Mouse (Mus musculus): ENCODE measurements at regions not wholly inside any gene's neighbourhood (a gene's known extent, or its start where the extent isn't known, plus 50 kb on each side); places are given as distances from the start of the nearest gene placed in this dataset.

DNA sequence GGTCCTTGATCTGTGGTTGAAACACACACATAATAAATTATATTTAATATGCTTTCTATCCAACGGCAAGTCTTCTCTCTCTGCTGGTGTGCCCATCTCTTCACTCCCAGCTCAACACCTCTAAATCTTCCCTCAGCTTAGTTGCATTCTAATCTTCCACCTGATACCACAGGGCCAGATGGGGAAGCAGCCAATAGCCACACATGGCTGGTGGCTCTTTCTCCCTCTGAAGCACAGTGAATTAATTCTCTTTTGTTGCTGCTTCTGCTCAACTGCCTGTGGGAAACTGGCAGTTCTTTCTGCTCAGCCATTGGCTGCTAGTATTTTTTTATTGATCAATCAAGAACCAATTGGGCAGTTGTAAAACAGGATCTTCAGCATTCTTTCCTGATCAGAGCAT is 750.0 kb downstream of the Serpinb8 start:
- H3K9me3 ChIP-seq (ENCODE audit: control insufficient read depth, low read length), result no peaks in the 10 kb centered on the region
- 93% methylated on average over 1 of the region's 1 CpGs for WGBS

GRCm38 (mm10) chr1:108341352-108341751 is 751.5 kb downstream of the Serpinb8 start:
- WGBS, result 80% methylated on average over 1 of the region's 1 CpGs
- Histone ChIP-seq H3K4me3 (replicated peaks; ENCODE audit: low read length) (no peak overlapping the region), H3K27ac (ENCODE audit: low read length) (no peak overlapping the region), H3K9me3 (ENCODE audit: control insufficient read depth, low read length) (no peaks in the 10 kb centered on the region), H3K27me3 (replicated peaks; ENCODE audit: control insufficient read depth, insufficient read depth, low read length) (no peaks in the 10 kb centered on the region), H3K4me1 (replicated peaks; ENCODE audit: control insufficient read depth, insufficient read depth, low read length) (no peaks in the 10 kb centered on the region), H3K9ac (replicated peaks; ENCODE audit: low read depth, low read length) (no peak overlapping the region), H3K4me2 (ENCODE audit: low read length) (no peak overlapping the region), H3K36me3 (ENCODE audit: control insufficient read depth, insufficient read depth) (no peaks in the 10 kb centered on the region)
- no peak for ATAC-seq

More for the DNA sequence above, 750.0 kb downstream of the Serpinb8 start:
- Histone ChIP-seq H3K4me2 (ENCODE audit: low read length) (no peak overlapping the region), H3K9ac (replicated peaks; ENCODE audit: low read depth, low read length) (no peak overlapping the region), H3K4me3 (replicated peaks; ENCODE audit: low read length) (no peak overlapping the region), H3K4me1 (replicated peaks; ENCODE audit: control insufficient read depth, insufficient read depth, low read length) (no peaks in the 10 kb centered on the region), H3K36me3 (ENCODE audit: control insufficient read depth, insufficient read depth) (no peaks in the 10 kb centered on the region), H3K27me3 (replicated peaks; ENCODE audit: control insufficient read depth, insufficient read depth, low read length) (no peaks in the 10 kb centered on the region), H3K27ac (ENCODE audit: low read length) (no peak overlapping the region)
- no peak for ATAC-seq

GRCm38 (mm10) chr1:108363788-108364187 is 774.0 kb downstream of the Serpinb8 start:
- no peak for ATAC-seq
- Histone ChIP-seq H3K27me3 (replicated peaks; ENCODE audit: control insufficient read depth, insufficient read depth, low read length) (no peaks in the 10 kb centered on the region), H3K36me3 (ENCODE audit: control insufficient read depth, insufficient read depth) (no peaks in the 10 kb centered on the region), H3K9ac (replicated peaks; ENCODE audit: low read depth, low read length) (no peak overlapping the region), H3K4me3 (replicated peaks; ENCODE audit: low read length) (no peak overlapping the region), H3K4me2 (ENCODE audit: low read length) (no peak overlapping the region), H3K27ac (ENCODE audit: low read length) (no peak overlapping the region), H3K4me1 (replicated peaks; ENCODE audit: control insufficient read depth, insufficient read depth, low read length) (no peaks in the 10 kb centered on the region), H3K9me3 (ENCODE audit: control insufficient read depth, low read length) (no peaks in the 10 kb centered on the region)
- 42% methylated on average over 2 of the region's 2 CpGs for WGBS

GRCm38 (mm10) chr1:108369904-108370600 is 780.2 kb downstream of the Serpinb8 start:
- ATAC-seq, result no peak
- H3K4me2 ChIP-seq (ENCODE audit: low read length), result no peak overlapping the region

GRCm38 (mm10) chr1:108389930-108390329 is 800.1 kb downstream of the Serpinb8 start:
- Histone ChIP-seq H3K27ac (ENCODE audit: low read length) (no peak overlapping the region), H3K4me1 (replicated peaks; ENCODE audit: control insufficient read depth, insufficient read depth, low read length) (no peaks in the 10 kb centered on the region), H3K27me3 (replicated peaks; ENCODE audit: control insufficient read depth, insufficient read depth, low read length) (no peaks in the 10 kb centered on the region), H3K9ac (replicated peaks; ENCODE audit: low read depth, low read length) (no peak overlapping the region), H3K4me3 (replicated peaks; ENCODE audit: low read length) (no peak overlapping the region), H3K4me2 (ENCODE audit: low read length) (no peak overlapping the region), H3K36me3 (ENCODE audit: control insufficient read depth, insufficient read depth) (no peaks in the 10 kb centered on the region), H3K9me3 (ENCODE audit: control insufficient read depth, low read length) (no peaks in the 10 kb centered on the region)
- ATAC-seq, result no peak

More at GRCm38 (mm10) chr1:108369904-108370600, 780.2 kb downstream of the Serpinb8 start:
- Histone ChIP-seq H3K4me1 (replicated peaks; ENCODE audit: control insufficient read depth, insufficient read depth, low read length) (no peaks in the 10 kb centered on the region), H3K4me3 (replicated peaks; ENCODE audit: low read length) (no peak overlapping the region), H3K9ac (replicated peaks; ENCODE audit: low read depth, low read length) (no peak overlapping the region), H3K27me3 (replicated peaks; ENCODE audit: control insufficient read depth, insufficient read depth, low read length) (no peaks in the 10 kb centered on the region), H3K27ac (ENCODE audit: low read length) (no peak overlapping the region), H3K36me3 (ENCODE audit: control insufficient read depth, insufficient read depth) (no peaks in the 10 kb centered on the region), H3K9me3 (ENCODE audit: control insufficient read depth, low read length) (no peaks in the 10 kb centered on the region)
- 55% methylated on average over 3 of the region's 3 CpGs for WGBS

DNA sequence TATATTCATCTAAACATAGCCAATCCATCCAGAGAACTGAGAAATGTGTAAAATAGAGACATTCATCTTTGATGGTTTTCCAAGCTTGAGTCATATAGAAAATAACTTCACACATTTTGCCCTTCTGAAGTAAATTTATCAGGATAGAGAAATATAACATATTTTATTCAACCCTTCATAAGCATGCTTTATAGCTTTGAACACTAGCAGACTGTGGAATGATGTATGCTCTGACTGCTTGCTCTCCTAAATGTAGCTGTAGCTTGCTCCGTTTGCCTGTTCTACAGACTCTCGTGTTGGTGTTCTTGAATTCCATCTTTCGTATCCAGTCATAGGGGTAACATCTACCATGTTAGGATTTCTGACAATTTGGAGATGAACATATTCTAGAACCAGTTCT is 800.7 kb downstream of the Serpinb8 start:
- Histone ChIP-seq H3K9me3 (ENCODE audit: control insufficient read depth, low read length) (no peaks in the 10 kb centered on the region), H3K9ac (replicated peaks; ENCODE audit: low read depth, low read length) (no peak overlapping the region), H3K27ac (ENCODE audit: low read length) (no peak overlapping the region), H3K4me2 (ENCODE audit: low read length) (no peak overlapping the region), H3K4me3 (replicated peaks; ENCODE audit: low read length) (no peak overlapping the region), H3K4me1 (replicated peaks; ENCODE audit: control insufficient read depth, insufficient read depth, low read length) (no peaks in the 10 kb centered on the region), H3K27me3 (replicated peaks; ENCODE audit: control insufficient read depth, insufficient read depth, low read length) (no peaks in the 10 kb centered on the region), H3K36me3 (ENCODE audit: control insufficient read depth, insufficient read depth) (no peaks in the 10 kb centered on the region)
- no peak for ATAC-seq
- WGBS, result 91% methylated on average over 3 of the region's 3 CpGs

DNA sequence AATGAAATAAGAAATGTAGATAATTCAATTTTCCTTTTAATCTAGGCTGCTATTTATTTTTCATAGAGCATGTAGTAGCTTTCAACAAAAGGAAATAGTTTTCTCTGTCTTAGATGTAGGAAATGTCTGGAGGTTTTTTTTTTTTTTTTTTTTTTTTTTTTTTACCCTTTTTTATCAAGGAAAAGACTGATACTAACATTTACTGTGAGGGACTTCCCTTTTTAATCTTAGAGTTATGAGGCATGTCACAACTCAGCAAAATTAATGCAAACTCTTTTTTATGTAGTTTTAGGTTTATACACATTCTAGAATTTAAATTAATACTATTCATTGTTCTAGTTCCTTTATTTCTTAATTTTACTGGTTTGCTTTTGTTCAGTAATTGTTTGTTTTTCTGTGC is 850.0 kb downstream of the Serpinb8 start:
- H3K27ac ChIP-seq (ENCODE audit: low read length), result no peak overlapping the region
- H3K4me2 ChIP-seq (ENCODE audit: low read length), result no peak overlapping the region
- H3K9me3 ChIP-seq (ENCODE audit: control insufficient read depth, low read length), result no peaks in the 10 kb centered on the region
- no peaks in the 10 kb centered on the region for H3K27me3 ChIP-seq (replicated peaks; ENCODE audit: control insufficient read depth, insufficient read depth, low read length)
- no peak for ATAC-seq
- H3K4me1 ChIP-seq (replicated peaks; ENCODE audit: control insufficient read depth, insufficient read depth, low read length), result no peaks in the 10 kb centered on the region
- no peaks in the 10 kb centered on the region for H3K36me3 ChIP-seq (ENCODE audit: control insufficient read depth, insufficient read depth)
- no peak overlapping the region for H3K9ac ChIP-seq (replicated peaks; ENCODE audit: low read depth, low read length)
- no peak overlapping the region for H3K4me3 ChIP-seq (replicated peaks; ENCODE audit: low read length)

DNA sequence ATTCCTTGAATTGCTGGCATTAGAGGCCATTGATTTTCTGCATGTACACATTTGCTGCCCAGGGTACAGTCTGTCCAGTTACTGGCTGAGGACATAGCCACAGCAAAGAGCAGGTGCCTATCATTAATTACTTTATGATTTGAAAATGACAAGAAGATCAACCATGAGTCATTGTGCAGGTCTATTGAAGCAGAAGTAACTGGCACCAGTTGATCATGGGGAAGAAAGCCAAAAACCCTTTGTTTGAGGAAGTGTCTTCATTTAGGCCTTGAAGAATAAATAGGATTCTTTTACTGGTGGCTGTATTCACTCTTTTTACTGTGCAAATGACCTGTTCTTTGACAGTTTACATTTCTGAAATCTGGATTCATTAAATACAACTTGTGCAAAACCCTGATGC is 863.0 kb downstream of the Serpinb8 start:
- Histone ChIP-seq H3K36me3 (ENCODE audit: control insufficient read depth, insufficient read depth) (no peaks in the 10 kb centered on the region), H3K4me1 (replicated peaks; ENCODE audit: control insufficient read depth, insufficient read depth, low read length) (no peaks in the 10 kb centered on the region), H3K9me3 (ENCODE audit: control insufficient read depth, low read length) (no peaks in the 10 kb centered on the region), H3K9ac (replicated peaks; ENCODE audit: low read depth, low read length) (no peak overlapping the region), H3K27ac (ENCODE audit: low read length) (no peak overlapping the region), H3K4me2 (ENCODE audit: low read length) (no peak overlapping the region), H3K27me3 (replicated peaks; ENCODE audit: control insufficient read depth, insufficient read depth, low read length) (no peaks in the 10 kb centered on the region), H3K4me3 (replicated peaks; ENCODE audit: low read length) (no peak overlapping the region)
- no peak for ATAC-seq

- Histone ChIP-seq H3K4me3 (replicated peaks; ENCODE audit: low read length) (no peak overlapping the region), H3K4me1 (replicated peaks; ENCODE audit: control insufficient read depth, insufficient read depth, low read length) (no peaks in the 10 kb centered on the region), H3K4me2 (ENCODE audit: low read length) (no peak overlapping the region), H3K27me3 (replicated peaks; ENCODE audit: control insufficient read depth, insufficient read depth, low read length) (no peaks in the 10 kb centered on the region), H3K9me3 (ENCODE audit: control insufficient read depth, low read length) (no peaks in the 10 kb centered on the region), H3K9ac (replicated peaks; ENCODE audit: low read depth, low read length) (no peak overlapping the region), H3K36me3 (ENCODE audit: control insufficient read depth, insufficient read depth) (no peaks in the 10 kb centered on the region), H3K27ac (ENCODE audit: low read length) (no peak overlapping the region)
- ATAC-seq, result no peak
- WGBS, result 90% methylated on average over 2 of the region's 2 CpGs
These were observed 882.2 kb downstream of the Serpinb8 start for GRCm38 (mm10) chr1:108472031-108472430.

DNA sequence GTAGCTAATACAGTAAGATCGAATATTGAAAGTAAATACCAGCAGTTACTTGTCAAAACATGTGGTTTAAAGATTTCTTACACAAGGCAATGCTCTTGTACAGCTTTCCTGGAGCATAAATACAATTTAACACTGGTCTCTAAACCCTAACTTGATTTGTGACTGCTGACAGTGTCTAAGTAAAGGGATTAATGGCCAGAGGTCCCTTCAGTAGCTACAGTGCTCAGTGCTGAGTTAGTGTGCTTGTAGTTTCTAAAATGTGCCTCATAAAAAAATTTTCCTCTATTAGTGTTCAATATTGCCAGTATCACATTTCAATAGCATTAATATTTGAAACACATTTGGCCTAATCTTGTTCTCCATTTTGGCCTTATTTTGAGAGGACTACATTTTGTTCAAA is 909.0 kb downstream of the Serpinb8 start:
- no peaks in the 10 kb centered on the region for H3K36me3 ChIP-seq (ENCODE audit: control insufficient read depth, insufficient read depth)
- no peaks in the 10 kb centered on the region for H3K4me1 ChIP-seq (replicated peaks; ENCODE audit: control insufficient read depth, insufficient read depth, low read length)
- no peaks in the 10 kb centered on the region for H3K9me3 ChIP-seq (ENCODE audit: control insufficient read depth, low read length)
- whole genome bisulfite sequencing, result 60% methylated on average over 1 of the region's 1 CpGs
- no peak overlapping the region for H3K27ac ChIP-seq (ENCODE audit: low read length)
- no peak overlapping the region for H3K4me2 ChIP-seq (ENCODE audit: low read length)
- no peaks in the 10 kb centered on the region for H3K27me3 ChIP-seq (replicated peaks; ENCODE audit: control insufficient read depth, insufficient read depth, low read length)
- ATAC-seq, result no peak
- no peak overlapping the region for H3K9ac ChIP-seq (replicated peaks; ENCODE audit: low read depth, low read length)
- no peak overlapping the region for H3K4me3 ChIP-seq (replicated peaks; ENCODE audit: low read length)

Data from forebrain, embryonic 16.5 days (tissue).